In the genomic region with DNA sequence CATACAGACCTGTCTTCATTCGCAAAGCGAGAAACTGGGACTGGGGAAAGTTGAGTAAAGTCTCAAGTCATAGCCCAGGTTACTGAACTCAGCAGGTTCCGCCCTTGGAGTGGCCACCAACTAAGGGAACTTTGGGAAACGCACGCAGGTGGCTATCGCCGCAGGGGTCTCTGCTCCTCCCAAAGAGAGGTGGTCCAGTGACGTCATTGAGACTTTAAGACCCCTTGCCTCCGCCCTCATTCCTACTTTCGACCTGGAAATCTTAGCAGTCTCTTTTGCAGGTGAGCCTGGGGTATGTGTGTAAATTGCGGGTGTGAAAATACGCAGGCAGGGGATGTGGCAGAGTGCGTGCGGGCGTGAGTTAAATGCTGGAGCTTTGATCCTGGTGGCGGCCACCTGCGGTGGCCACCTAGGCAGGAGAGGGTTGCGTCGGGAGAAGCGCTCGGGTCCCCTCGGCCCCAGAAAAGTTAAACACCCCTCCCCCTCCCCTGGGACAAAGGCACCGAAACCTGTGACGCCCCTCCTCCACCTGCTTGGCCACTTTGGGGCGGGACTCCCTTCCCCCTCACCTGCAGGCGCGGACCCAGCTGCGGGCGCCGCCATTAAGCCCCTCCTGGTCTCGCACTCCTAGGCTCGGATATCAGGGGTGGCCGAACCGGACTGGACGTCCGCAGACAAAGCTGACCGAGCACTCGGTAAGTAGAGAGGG, we compare ENCODE assay signal across 9 mouse cellular contexts. TPM values are rescaled to one million over a fixed set of nuclear protein-coding genes. Genes with fewer than 3 reads are reported as not detected.
DNase-seq lines count a peak whose midpoint lies in the region; ATAC-seq and TF ChIP-seq lines count a peak whose summit lies in the region.
"Had no signal": no experiment of that assay in that cellular context is flagged by ENCODE, and none has a peak within 500 bp of the region (broad histone marks: within the 10 kb centered on the region; RNA-seq: fewer than 3 reads in every experiment).

Cldn6 (plus strand) TSS at position 123 of the 709 bp plus-strand sequence.

- peak; percentile 55 for DNase-seq in embryo, embryonic 10 days (ENCODE audit: low spot score)
- DNase-seq in embryo, embryonic 10.5 days (ENCODE audit: low spot score), result no peak
- no peak for DNase-seq in heart, postnatal 0 days (ENCODE audit: low spot score)
- no peak for DNase-seq in thymus, adult 18-20 months
- no peak for DNase-seq in retina, embryonic 14.5 days (ENCODE audit: low spot score)
- no peak for DNase-seq in adrenal gland, postnatal 14 days

- H3K4me1 ChIP-seq in ES-Bruce4 (ENCODE audit: control insufficient read depth, insufficient read depth, low read length), result peaks cover 13% of the 10 kb centered on the region
- H3K4me1 ChIP-seq in heart, postnatal 0 days (ENCODE audit: control insufficient read depth, insufficient read depth), result peaks cover 23% of the 10 kb centered on the region; the same call in 1 of the 2 replicates
- H3K4me1 ChIP-seq in liver, embryonic 16.5 days (ENCODE audit: control insufficient read depth, low read depth, low read length), result peaks cover 19% of the 10 kb centered on the region

- peak; percentile 94 for TF ChIP-seq POLR2A in ES-Bruce4 (IDR thresholded peaks at IDR 0.05; ENCODE audit: insufficient read depth, low read length)

- no peak within 1 kb of the TSS for H3K27ac ChIP-seq in ES-Bruce4 (ENCODE audit: insufficient read depth, low read length)
- no peak within 1 kb of the TSS for H3K27ac ChIP-seq in heart, postnatal 0 days (ENCODE audit: low read depth)
- H3K27ac ChIP-seq in liver, embryonic 16.5 days (ENCODE audit: low read length), result no peak within 1 kb of the TSS

- TF ChIP-seq EP300 in ES-Bruce4 (IDR thresholded peaks at IDR 0.05; ENCODE audit: insufficient read depth, low read depth, low read length), result peak; percentile 71
- no peak for TF ChIP-seq EP300 in heart, postnatal 0 days (IDR thresholded peaks at IDR 0.05; ENCODE audit: low read depth)

- H3K4me2 ChIP-seq in heart, postnatal 0 days (ENCODE audit: low read depth, low read length), result peak within 1 kb of the TSS; percentile 40; the same call in 1 of the 2 replicates
- peak within 1 kb of the TSS; percentile 30; the same call in 1 of the 2 replicates for H3K4me2 ChIP-seq in liver, embryonic 16.5 days (ENCODE audit: low read depth, low read length)

- 5% methylated on average over 38 of the region's 38 CpGs for WGBS in heart, postnatal 0 days
- 6% methylated on average over 32 of the region's 38 CpGs for WGBS in liver, embryonic 16.5 days (ENCODE audit: insufficient replicate concordance)

- H3K9ac ChIP-seq in ES-Bruce4 (ENCODE audit: low read depth, poor library complexity, severe bottlenecking), result peak within 1 kb of the TSS; percentile 38
- no peak within 1 kb of the TSS for H3K9ac ChIP-seq in heart, postnatal 0 days (replicated peaks; ENCODE audit: low read depth, low read length)
- no peak within 1 kb of the TSS for H3K9ac ChIP-seq in liver, embryonic 16.5 days (ENCODE audit: low read depth, low read length)

- 0 out of 2 replicates have a peak, but pooled peaks cover 6% of the 10 kb centered on the region for H3K36me3 ChIP-seq in ES-Bruce4 (ENCODE audit: control insufficient read depth, insufficient read depth, low read length, poor library complexity, severe bottlenecking)
- 0 out of 2 replicates have a peak, but pooled peaks cover 4% of the 10 kb centered on the region for H3K36me3 ChIP-seq in heart, postnatal 0 days (replicated peaks; ENCODE audit: control insufficient read depth, insufficient read depth, low read length)
- H3K36me3 ChIP-seq in liver, embryonic 16.5 days (ENCODE audit: control insufficient read depth, insufficient read depth), result no peaks in the 10 kb centered on the region

- H3K27me3 ChIP-seq in ES-Bruce4 (ENCODE audit: control insufficient read depth, insufficient read depth, low read length, poor library complexity, severe bottlenecking), result no peaks in the 10 kb centered on the region
- peaks cover 63% of the 10 kb centered on the region for H3K27me3 ChIP-seq in heart, postnatal 0 days (ENCODE audit: control insufficient read depth, insufficient read depth, low read length)
- peaks cover 89% of the 10 kb centered on the region for H3K27me3 ChIP-seq in liver, embryonic 16.5 days (ENCODE audit: control insufficient read depth, insufficient read depth, low read depth, low read length)

- peak within 1 kb of the TSS; percentile 80 for H3K4me3 ChIP-seq in ES-Bruce4 (ENCODE audit: low read depth, low read length)
- H3K4me3 ChIP-seq in heart, postnatal 0 days (ENCODE audit: low read depth, low read length), result peak within 1 kb of the TSS; percentile 26
- H3K4me3 ChIP-seq in liver, embryonic 16.5 days (ENCODE audit: low read depth, low read length), result peak within 1 kb of the TSS; percentile 17

- H3K9me3 ChIP-seq in ES-Bruce4 (replicated peaks; ENCODE audit: control insufficient read depth, insufficient read depth, low read length, poor library complexity, severe bottlenecking), result no peaks in the 10 kb centered on the region
- H3K9me3 ChIP-seq in heart, postnatal 0 days (replicated peaks; ENCODE audit: control insufficient read depth, low read length), result no peaks in the 10 kb centered on the region
- H3K9me3 ChIP-seq in liver, embryonic 16.5 days (replicated peaks; ENCODE audit: control insufficient read depth, low read length), result no peaks in the 10 kb centered on the region

- ATAC-seq in heart, postnatal 0 days (ENCODE audit: insufficient read depth, low read depth), result no peak
- no peak for ATAC-seq in liver, embryonic 16.5 days (ENCODE audit: low read depth)

- no peak for TF ChIP-seq CTCF in ES-Bruce4 (IDR thresholded peaks at IDR 0.05; ENCODE audit: low read depth, low read length)
- no peak for TF ChIP-seq CTCF in heart, postnatal 0 days (IDR thresholded peaks at IDR 0.05; ENCODE audit: low read depth)

RNA-seq across cellular contexts. Expression of gene Cldn6, which starts in this region (rescaled TPM):
- polyA plus RNA-seq in ES-Bruce4 (2011; ENCODE audit: insufficient read depth, insufficient read length, low read depth, missing spikeins), result 300 and 333 TPM in 2 replicates
- not detected in 2 replicates for total RNA-seq in heart, postnatal 0 days (2014; rRNA removed; ENCODE audit: low replicate concordance)
- polyA plus RNA-seq in heart, postnatal 0 days (2015; fragmentation: Nextera tagmentation; extraction: Ambion mirVana), result not detected in 2 replicates
- 1.2 and 1.4 TPM in 2 replicates for polyA plus RNA-seq in liver, embryonic 16.5 days (2015; fragmentation: Nextera tagmentation; extraction: Ambion mirVana)
- 0.30 TPM in 1 of 2 replicates, not detected in the other for total RNA-seq in adrenal gland, postnatal 14 days (2021)
- polyA plus RNA-seq: C2C12 had no signal

Comparison
In these comparisons a context has a peak if more than half of its experiments do, and no peak if none do; other contexts are left out.
1. RNA of gene Cldn6 (polyA plus RNA-seq): 300 to 333 TPM in ES-Bruce4; 1.2 to 1.4 TPM in liver, embryonic 16.5 days and not detected in heart, postnatal 0 days; every median in the first group is over 100 times any median in the second.
2. H3K4me3 ChIP-seq: peak in every context shown above with its lines; median percentile 80 in ES-Bruce4; 26 in heart, postnatal 0 days; 17 in liver, embryonic 16.5 days.